Mouse (Mus musculus) megakaryocyte-erythroid progenitor cell, adult 5-6 weeks (primary cell): ENCODE data around the gene Snap47. TPM values are rescaled to one million over a fixed set of nuclear protein-coding genes. Genes with fewer than 3 reads are reported as not detected.
"Not testable (repeated sequence)": the region's sequence is repeated elsewhere in the genome, so short reads cannot be mapped to it uniquely, and the experiment has no call there.

Experiments used
- ATAC-seq: replicated peaks from 2 replicates; pipeline ENCODE4 v1.8.0; 2016; ENCODE audit warnings: mild to moderate bottlenecking, inconsistent platforms; ENCODE audit not compliant: severe bottlenecking, poor library complexity, low FRiP score, low TSS enrichment
- total RNA-seq, 2 experiments: library from RNA; stranded (forward) in 1 of 2; stranded (reverse) in 1 of 2; fragments of 200-1000, 215-1000 nt in 1 of 2; fragments of >200 nt in 1 of 2; fragmentation: Nextera tagmentation in 1 of 2; gene quantifications; 2 replicates each; pipeline ENCODE4 v1.2.3; 2014 to 2017

Gene Snap47
- total RNA-seq, 2 experiments from 2014 or later = 8.7 to 9.0 TPM

DNA sequence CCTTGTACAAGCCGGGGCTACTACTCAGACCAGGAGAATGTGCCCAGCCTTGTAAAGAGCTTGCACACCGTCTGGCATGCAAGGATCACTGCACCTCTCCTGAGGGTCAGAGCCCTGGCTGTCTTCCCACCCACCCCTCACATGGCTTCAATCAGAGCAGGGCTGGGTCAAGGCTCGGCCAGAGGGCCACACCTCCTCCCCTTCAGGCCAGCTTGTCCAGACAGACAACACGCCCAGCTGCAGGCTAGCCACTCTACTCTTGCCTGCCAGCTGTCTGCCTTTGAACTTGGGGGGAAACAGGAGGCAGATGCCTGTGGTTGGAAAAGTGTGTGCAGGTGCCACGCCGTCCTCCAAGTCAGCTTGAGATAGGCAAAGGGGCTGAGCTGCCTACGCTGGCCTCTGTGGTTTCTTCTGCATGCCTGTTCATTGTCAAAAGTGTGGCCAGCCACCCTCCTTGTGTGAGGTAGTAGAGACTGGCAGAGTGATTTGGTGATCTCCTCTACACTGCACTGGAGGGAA, 66.5 kb downstream of the Snap47 start:
- ATAC-seq = peak; percentile 60; the same call in 1 of the 2 replicates

DNA sequence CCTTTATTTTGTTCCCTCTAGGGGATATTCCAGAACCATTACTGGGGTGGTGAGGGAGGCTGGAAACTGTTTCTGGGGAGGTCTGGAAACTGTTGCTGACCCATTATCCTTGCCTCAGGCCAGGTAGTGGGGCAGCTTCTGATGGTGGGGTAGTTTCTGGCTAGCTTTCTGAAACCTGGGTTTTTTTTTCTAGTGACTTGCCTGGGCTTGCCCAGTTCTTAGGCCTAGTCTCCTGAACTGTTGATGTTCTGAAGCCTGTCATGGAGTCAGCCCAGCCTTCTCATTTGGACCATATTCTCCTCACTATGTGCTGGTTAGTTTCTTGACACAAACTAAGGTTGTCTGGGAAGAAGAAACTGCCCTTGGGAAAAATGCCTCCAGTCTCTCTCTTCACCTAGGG, 71.4 kb downstream of the Snap47 start:
- no peak for ATAC-seq

DNA sequence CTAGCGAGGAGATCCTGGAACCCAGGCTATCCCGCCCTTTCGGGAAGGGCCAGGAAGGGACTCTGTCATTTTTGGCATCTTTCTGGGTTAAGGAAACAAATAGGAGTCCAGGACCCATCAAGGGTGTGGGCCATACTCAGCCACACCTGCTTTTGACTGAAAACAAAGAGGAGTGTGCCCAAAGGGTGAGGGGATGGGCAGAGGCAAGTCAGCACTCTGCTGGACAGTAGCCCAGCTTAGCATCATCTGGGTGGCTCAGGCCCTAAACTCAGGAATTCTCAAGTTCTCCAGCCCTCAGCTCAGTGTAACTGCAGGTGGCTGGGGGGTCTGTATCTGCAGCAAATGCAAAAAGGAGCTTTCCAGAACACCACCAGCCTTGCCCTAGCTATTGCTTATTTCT, 73.0 kb downstream of the Snap47 start:
- no peak for ATAC-seq

DNA sequence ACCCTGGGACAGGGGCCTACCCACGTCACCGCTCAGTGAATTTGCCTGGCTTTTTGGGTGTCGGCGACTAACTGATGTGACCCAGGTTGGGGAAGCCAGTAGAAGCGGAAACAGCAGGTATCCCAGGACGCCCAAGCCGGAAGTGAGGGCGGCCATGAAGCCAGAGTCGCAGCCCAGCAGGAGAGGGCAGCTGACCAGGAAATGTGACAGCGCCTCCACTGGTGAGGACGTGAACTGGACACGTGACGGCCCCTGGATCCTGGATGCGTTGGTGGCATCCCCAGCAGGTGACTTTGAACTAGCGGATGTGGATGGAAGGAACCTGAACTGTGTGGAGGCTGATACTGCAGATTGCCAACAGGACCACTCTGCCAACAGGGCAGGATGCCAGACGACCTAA, 75.5 kb downstream of the Snap47 start, which contains the start of gene Prss38:
Prss38 (minus strand) TSS at position 183 of the 400 bp plus-strand sequence.
- 0 out of 2 replicates have a peak, but pooled peaks have one; percentile 14 for ATAC-seq

DNA sequence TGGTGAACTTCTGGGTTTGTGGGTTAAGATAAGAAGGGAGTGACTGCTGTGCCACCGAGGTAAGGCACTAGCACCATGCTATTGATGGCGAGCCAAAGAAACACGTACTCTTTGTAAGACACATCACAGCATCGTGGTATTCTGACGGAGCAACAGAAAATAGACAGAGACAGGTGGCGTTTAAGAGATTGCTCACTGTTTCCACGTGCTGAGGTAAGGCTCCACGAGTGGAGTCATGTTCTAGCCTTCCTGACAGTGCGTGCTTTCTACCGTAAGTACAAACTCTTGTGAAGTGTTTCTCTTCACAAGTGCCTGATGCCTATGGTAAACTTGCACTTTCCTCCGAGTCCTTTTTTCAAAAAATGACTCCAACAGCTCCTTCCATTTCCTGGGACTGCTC, 81.1 kb downstream of the Snap47 start:
- ATAC-seq = no peak

DNA sequence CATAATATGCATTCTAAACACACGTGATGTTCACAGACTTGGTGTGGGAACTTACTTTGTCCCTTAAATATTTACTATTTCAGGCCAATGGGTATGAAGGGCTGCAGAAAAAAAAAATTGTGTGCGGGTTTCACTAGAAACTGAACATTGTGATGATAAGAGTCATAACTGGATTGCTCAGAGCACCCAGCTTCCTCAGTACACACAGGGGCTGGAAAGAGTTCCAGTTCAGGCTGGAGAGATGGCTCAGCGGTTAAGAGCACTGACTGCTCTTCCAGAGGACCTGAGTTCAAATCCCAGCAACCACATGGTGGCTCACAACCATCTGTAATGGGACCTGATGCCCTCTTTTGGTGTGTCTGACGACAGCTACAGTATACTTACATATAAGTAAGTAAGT, 83.0 kb downstream of the Snap47 start:
- ATAC-seq = not testable (repeated sequence)

DNA sequence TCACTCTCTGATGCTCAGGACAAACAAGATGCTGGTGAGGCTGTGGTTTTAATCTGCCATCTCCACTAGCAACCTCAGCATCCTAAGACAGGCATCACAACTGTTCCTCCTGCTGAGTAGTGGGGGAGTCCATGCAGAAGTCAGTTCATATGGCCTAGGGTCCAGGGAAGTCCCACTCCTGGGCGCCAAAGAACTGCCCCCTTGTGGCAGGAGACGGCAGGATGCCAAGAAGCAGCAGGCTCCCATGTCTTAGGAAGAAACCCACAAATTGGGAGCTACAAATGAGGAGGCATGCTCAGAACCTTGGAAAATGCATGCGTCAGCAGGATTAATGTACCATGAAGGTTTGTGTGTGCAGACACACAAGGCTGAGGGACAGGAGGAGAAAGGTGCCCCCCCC, 84.4 kb downstream of the Snap47 start:
- ATAC-seq = no peak

DNA sequence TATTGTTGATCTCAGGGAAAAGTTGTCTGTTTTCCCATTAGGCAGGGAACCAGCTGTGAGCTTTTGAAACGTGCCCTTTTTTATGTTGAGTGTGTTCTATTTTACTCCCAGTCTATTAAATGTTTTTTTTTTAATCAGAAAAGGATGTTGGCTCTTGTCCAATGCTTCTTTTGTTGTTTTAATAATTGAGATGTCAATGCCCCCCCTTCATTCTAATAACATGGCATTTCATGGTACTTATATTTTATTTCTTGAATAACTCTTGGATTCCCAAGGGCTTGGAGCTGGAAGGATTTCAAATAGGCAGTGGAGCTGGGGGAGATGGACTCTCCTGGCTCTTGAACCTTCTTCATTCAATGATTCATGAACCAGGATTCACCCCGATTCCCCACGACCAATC, 85.0 kb downstream of the Snap47 start:
- no peak for ATAC-seq

DNA sequence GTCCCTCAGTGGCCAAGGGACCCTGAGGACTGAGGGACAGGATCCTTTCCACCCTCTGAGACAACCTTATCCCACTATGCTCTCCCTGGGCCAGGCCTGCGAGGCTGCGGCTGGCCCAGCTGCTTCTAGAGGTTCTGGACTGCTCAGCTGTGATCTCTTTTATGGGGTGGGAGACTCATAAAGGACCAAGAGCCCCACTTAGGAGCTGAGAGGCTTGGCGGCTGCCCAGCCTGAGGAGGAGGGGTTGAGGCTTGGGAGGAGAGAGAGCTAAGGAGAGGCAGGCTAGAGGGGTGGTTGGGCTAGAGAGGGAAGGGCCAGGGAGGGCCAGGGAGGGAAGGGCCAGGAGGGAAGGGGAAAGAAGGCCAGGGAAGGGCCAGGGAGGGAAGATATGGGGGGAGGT, 86.6 kb downstream of the Snap47 start:
- ATAC-seq = no peak

DNA sequence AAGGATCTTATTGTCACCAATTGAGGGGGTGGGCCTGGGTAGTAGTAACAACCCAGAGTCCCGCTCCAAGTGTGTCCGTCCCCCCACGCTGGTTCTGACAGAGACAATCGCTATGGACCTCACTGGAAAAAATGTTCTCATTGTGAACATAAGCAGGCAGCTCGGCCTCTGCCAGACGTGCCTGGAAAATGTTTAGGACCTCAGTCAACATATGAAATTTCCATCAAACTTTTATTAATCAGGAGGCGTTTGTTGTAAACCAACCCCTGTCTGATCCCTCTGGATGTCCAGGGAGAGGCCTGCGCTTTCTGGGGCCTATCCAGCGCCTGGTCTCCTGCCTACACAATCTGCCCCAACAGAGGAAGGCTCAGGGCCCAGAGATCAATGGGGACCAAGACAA, 87.0 kb downstream of the Snap47 start:
- ATAC-seq = no peak

DNA sequence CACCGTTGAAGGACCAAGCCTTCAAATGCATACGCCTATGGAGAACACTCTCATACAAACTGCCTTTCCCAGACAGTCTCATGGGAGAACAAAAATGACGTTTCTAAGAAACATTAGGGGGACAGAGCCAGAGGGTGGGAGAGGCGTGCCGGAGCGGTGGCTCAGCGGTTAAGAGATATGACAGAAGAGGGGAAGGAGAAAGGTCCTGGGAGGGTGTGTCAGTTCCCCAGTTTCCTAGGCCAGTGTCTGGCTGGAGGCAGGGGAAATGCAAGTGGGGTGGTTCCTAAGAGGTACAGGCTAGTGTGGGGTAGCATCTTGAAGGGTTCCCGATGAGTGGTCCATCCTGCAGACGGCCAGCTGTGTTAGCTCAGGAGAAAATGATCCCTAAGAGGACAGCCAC, 89.7 kb downstream of the Snap47 start:
- no peak for ATAC-seq

Other genes starting within 250 kb of the Snap47 start
- gene Mrpl55, start 248.7 kb downstream of the Snap47 start, total RNA-seq (2014; fragmentation: Nextera tagmentation) = 49.2 and 76.8 TPM in 2 replicates
- 57.4 and 106 TPM in 2 replicates for gene Mrpl55, start 248.7 kb downstream of the Snap47 start, total RNA-seq (2017)
- 16.6 and 36.0 TPM in 2 replicates for gene 2310033P09Rik, start 242.9 kb downstream of the Snap47 start, total RNA-seq (2014; fragmentation: Nextera tagmentation)
- 15.4 and 17.6 TPM in 2 replicates for gene 2310033P09Rik, start 242.9 kb downstream of the Snap47 start, total RNA-seq (2017)
- 163 and 217 TPM in 2 replicates for gene Arf1, start 222.9 kb downstream of the Snap47 start, total RNA-seq (2014; fragmentation: Nextera tagmentation)
- 282 and 284 TPM in 2 replicates for gene Arf1, start 222.9 kb downstream of the Snap47 start, total RNA-seq (2017)
- gene Wnt3a, start 160.4 kb downstream of the Snap47 start, total RNA-seq (2014; fragmentation: Nextera tagmentation) = not detected in 2 replicates
- not detected in 2 replicates for gene Wnt3a, start 160.4 kb downstream of the Snap47 start, total RNA-seq (2017)
- gene Wnt9a, start 144.3 kb downstream of the Snap47 start, total RNA-seq (2014; fragmentation: Nextera tagmentation) = not detected in 2 replicates
- not detected in 2 replicates for gene Wnt9a, start 144.3 kb downstream of the Snap47 start, total RNA-seq (2017)
- not detected in 2 replicates for gene Prss38, start 75.5 kb downstream of the Snap47 start, total RNA-seq (2014; fragmentation: Nextera tagmentation)
- gene Prss38, start 75.5 kb downstream of the Snap47 start, total RNA-seq (2017) = not detected in 2 replicates
- gene Jmjd4, start 1.1 kb downstream of the Snap47 start, total RNA-seq (2014; fragmentation: Nextera tagmentation) = 10.2 and 12.8 TPM in 2 replicates
- gene Jmjd4, start 1.1 kb downstream of the Snap47 start, total RNA-seq (2017) = 7.4 and 10.3 TPM in 2 replicates
- gene Zfp867, start 21.3 kb upstream of the Snap47 start, total RNA-seq (2014; fragmentation: Nextera tagmentation) = 2.0 and 2.6 TPM in 2 replicates
- 2.2 and 2.7 TPM in 2 replicates for gene Zfp867, start 21.3 kb upstream of the Snap47 start, total RNA-seq (2017)
- 23.0 and 24.9 TPM in 2 replicates for gene Zkscan17, start 75.6 kb upstream of the Snap47 start, total RNA-seq (2014; fragmentation: Nextera tagmentation)
- 10.4 and 17.5 TPM in 2 replicates for gene Zkscan17, start 75.6 kb upstream of the Snap47 start, total RNA-seq (2017)
- gene Nlrp3, start 90.4 kb upstream of the Snap47 start, total RNA-seq (2014; fragmentation: Nextera tagmentation) = not detected in 2 replicates
- 0.30 TPM in 1 of 2 replicates, not detected in the other for gene Nlrp3, start 90.4 kb upstream of the Snap47 start, total RNA-seq (2017)
- gene Olfr222, start 125.0 kb upstream of the Snap47 start, total RNA-seq (2014; fragmentation: Nextera tagmentation) = not detected in 2 replicates
- not detected in 2 replicates for gene Olfr222, start 125.0 kb upstream of the Snap47 start, total RNA-seq (2017)
- gene Olfr223, start 142.1 kb upstream of the Snap47 start, total RNA-seq (2014; fragmentation: Nextera tagmentation) = not detected in 2 replicates
- gene Olfr223, start 142.1 kb upstream of the Snap47 start, total RNA-seq (2017) = not detected in 2 replicates
- gene Mprip, start 210.1 kb upstream of the Snap47 start, total RNA-seq (2014; fragmentation: Nextera tagmentation) = 53.1 and 65.7 TPM in 2 replicates
- 71.1 and 75.5 TPM in 2 replicates for gene Mprip, start 210.1 kb upstream of the Snap47 start, total RNA-seq (2017)